Mouse (Mus musculus): ENCODE measurements around the gene Tdrkh. TPM values are rescaled to one million over a fixed set of nuclear protein-coding genes. Genes with fewer than 3 reads are reported as not detected.

Gene Tdrkh
- polyA plus RNA-seq, 1 experiment, result 24.2 TPM

DNA sequence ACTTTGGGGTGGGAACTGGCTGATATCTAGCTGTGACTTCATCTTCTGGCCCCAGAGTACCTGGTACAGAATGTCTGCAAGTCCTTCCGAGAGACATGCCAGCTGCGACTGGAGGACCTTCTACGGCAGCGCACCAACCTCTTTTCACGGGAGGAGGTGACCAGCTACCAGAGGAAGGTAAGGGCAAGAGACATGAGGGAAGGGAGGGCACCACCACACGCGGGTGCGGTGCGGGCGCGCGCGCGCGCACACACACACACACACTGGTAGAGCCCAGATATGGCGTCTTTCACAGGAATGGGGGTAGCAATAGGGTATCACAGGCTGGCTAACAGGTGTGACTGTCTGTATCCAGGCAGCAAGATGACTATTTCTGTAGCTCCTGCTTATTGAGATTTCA lies 23.7 kb upstream of the Tdrkh start:
- DNase-seq (ENCODE audit: low read depth), result no peak
- no peak for TF ChIP-seq CTCF (IDR thresholded peaks at IDR 0.05; ENCODE audit: borderline replicate concordance, extremely low read depth, insufficient read depth, insufficient read length)
- TF ChIP-seq POLR2A (IDR thresholded peaks at IDR 0.05; ENCODE audit: borderline replicate concordance, extremely low read depth, insufficient read depth, insufficient read length, poor library complexity, severe bottlenecking), result no peak

DNA sequence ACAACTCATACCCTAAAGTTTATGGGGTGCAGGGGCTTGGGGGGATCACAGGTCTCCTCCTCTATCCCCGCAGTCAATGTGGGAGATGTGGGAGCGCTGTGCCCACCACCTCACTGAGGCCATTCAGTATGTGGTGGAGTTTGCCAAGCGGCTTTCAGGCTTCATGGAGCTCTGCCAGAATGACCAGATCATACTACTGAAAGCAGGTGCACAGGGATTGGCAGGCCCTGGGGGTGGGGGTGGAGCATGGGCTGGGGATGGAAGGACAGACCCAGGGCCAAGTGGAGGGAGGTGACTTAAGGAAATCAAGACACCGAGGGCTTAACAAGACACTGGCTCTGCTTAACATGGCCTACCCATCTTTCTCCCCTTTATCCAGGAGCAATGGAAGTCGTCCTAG lies 22.1 kb upstream of the Tdrkh start:
- TF ChIP-seq POLR2A (IDR thresholded peaks at IDR 0.05; ENCODE audit: borderline replicate concordance, extremely low read depth, insufficient read depth, insufficient read length, poor library complexity, severe bottlenecking), result no peak
- TF ChIP-seq CTCF (IDR thresholded peaks at IDR 0.05; ENCODE audit: borderline replicate concordance, extremely low read depth, insufficient read depth, insufficient read length), result no peak

DNA sequence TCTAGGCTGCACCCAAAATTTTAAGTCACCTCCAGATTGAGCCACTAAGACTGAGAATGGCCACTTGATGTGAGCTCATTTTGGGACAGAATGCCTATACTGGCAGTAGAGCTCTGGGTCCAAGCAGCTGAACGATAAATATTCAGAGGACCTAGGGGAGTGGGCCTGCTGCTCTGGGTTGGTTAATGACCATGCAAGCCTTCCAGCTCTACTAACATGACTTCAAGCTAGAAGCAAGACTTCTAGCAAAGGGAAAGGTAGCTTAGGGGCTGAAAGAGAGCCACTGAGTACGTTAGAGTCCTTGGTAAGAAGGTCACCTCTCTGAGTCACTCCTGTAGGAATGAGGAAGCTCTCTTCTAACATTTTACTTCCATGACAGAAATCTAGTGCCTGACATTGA lies 20.9 kb upstream of the Tdrkh start:
- DNase-seq (ENCODE audit: low read depth), result no peak
- TF ChIP-seq POLR2A (IDR thresholded peaks at IDR 0.05; ENCODE audit: borderline replicate concordance, extremely low read depth, insufficient read depth, insufficient read length, poor library complexity, severe bottlenecking) (no peak), CTCF (IDR thresholded peaks at IDR 0.05; ENCODE audit: borderline replicate concordance, extremely low read depth, insufficient read depth, insufficient read length) (no peak)

More for the DNA sequence above, 22.1 kb upstream of the Tdrkh start:
- no peak for DNase-seq (ENCODE audit: low read depth)

GRCm38 (mm10) chr3:94393049-94393448 lies 20.0 kb upstream of the Tdrkh start:
- TF ChIP-seq CTCF (IDR thresholded peaks at IDR 0.05; ENCODE audit: borderline replicate concordance, extremely low read depth, insufficient read depth, insufficient read length), result no peak
- TF ChIP-seq POLR2A (IDR thresholded peaks at IDR 0.05; ENCODE audit: borderline replicate concordance, extremely low read depth, insufficient read depth, insufficient read length, poor library complexity, severe bottlenecking), result no peak
- DNase-seq (ENCODE audit: low read depth), result no peak

- TF ChIP-seq POLR2A (IDR thresholded peaks at IDR 0.05; ENCODE audit: borderline replicate concordance, extremely low read depth, insufficient read depth, insufficient read length, poor library complexity, severe bottlenecking) (no peak), CTCF (IDR thresholded peaks at IDR 0.05; ENCODE audit: borderline replicate concordance, extremely low read depth, insufficient read depth, insufficient read length) (no peak)
- DNase-seq (ENCODE audit: low read depth), result no peak
Observed at GRCm38 (mm10) chr3:94396336-94396735, 16.7 kb upstream of the Tdrkh start.

GRCm38 (mm10) chr3:94396851-94397250 lies 16.2 kb upstream of the Tdrkh start:
- no peak for DNase-seq (ENCODE audit: low read depth)
- TF ChIP-seq CTCF (IDR thresholded peaks at IDR 0.05; ENCODE audit: borderline replicate concordance, extremely low read depth, insufficient read depth, insufficient read length) (no peak), POLR2A (IDR thresholded peaks at IDR 0.05; ENCODE audit: borderline replicate concordance, extremely low read depth, insufficient read depth, insufficient read length, poor library complexity, severe bottlenecking) (no peak)

- TF ChIP-seq POLR2A (IDR thresholded peaks at IDR 0.05; ENCODE audit: borderline replicate concordance, extremely low read depth, insufficient read depth, insufficient read length, poor library complexity, severe bottlenecking) (no peak), CTCF (IDR thresholded peaks at IDR 0.05; ENCODE audit: borderline replicate concordance, extremely low read depth, insufficient read depth, insufficient read length) (no peak)
Observed at GRCm38 (mm10) chr3:94398217-94398616, 14.9 kb upstream of the Tdrkh start, which contains the start of gene Lingo4. TSS of gene Lingo4 (plus strand) at chr3:94398517.

DNA sequence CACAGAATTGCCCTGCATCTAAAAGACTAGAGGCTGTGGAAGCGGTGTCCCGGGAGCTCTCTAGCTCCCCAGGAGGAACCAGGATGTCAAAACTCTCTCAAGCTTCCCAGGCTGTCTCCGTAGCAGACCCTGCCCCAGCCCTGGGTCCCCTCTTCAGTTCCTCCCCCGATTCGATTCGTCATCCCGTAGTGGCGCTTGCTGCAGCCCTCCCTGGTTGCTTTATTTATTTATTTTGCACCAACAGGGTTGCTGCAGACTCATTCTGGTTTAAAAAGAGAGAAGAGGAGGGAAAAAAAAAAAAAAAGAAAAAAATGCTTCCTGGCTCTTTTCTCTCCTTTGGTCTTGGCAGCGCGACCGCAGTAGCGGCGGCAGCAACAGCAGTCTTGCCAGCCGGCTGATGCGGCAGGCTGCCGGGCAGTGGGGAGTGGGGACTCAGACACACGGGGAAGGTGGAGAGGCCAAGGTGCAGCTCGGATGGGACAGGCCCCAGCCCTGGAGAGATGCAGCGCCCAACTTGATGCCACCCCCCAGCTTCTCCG lies 14.1 kb upstream of the Tdrkh start:
- DNase-seq (ENCODE audit: low read depth), result peak; percentile 82
- TF ChIP-seq POLR2A (IDR thresholded peaks at IDR 0.05; ENCODE audit: borderline replicate concordance, extremely low read depth, insufficient read depth, insufficient read length, poor library complexity, severe bottlenecking) (no peak), CTCF (IDR thresholded peaks at IDR 0.05; ENCODE audit: borderline replicate concordance, extremely low read depth, insufficient read depth, insufficient read length) (peak; percentile 18; the same call in 1 of the 2 replicates)

More at GRCm38 (mm10) chr3:94398217-94398616, 14.9 kb upstream of the Tdrkh start, which contains the start of gene Lingo4:
- no peak for DNase-seq (ENCODE audit: low read depth)

DNA sequence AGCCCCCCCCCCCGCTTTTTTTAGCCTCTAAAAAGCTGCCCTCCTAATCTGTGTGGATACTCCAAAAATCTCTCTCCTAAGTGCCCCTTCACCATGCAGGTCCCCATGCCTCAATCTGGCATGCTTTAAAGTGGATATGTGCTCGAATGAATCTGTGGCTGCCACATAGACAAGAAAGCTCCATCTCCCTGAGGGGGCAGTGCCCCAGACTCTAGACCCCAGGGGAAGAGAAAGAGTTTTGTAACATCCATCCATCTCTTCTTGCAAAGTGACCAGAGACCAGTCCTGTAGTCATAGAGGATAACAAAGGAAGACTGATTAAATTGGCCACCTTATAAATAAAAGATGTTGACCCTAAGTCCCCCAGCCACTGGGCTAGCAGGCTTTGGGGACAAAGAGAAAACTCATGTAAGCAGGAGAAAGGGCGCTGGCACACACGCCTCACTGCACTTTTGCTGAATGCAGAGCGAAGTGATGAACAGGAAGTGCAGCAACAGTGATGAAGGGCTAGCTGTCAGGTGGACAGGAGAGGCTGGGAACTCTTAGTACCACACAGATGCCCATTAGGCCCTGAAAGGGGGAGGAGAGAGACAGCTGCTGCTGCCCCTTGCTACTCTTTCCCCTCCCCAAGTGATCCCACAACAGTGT lies 13.3 kb upstream of the Tdrkh start:
- no peak for TF ChIP-seq POLR2A (IDR thresholded peaks at IDR 0.05; ENCODE audit: borderline replicate concordance, extremely low read depth, insufficient read depth, insufficient read length, poor library complexity, severe bottlenecking)
- no peak for TF ChIP-seq CTCF (IDR thresholded peaks at IDR 0.05; ENCODE audit: borderline replicate concordance, extremely low read depth, insufficient read depth, insufficient read length)
- DNase-seq (ENCODE audit: low read depth), result peak; percentile 55

DNA sequence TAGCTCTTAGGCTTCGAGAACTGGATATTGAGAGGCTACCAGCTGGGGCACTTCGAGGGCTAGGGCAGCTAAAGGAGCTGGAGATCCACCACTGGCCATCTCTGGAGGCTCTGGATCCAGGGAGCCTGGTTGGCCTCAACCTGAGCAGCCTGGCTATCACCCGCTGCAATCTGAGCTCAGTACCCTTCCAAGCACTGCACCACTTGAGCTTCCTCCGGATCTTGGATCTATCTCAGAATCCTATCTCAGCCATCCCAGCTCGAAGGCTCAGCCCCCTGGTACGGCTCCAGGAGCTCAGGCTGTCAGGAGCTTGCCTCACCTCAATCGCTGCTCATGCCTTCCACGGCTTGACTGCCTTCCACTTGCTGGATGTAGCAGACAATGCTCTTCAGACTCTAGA lies 10.6 kb upstream of the Tdrkh start:
- TF ChIP-seq CTCF (IDR thresholded peaks at IDR 0.05; ENCODE audit: borderline replicate concordance, extremely low read depth, insufficient read depth, insufficient read length), result no peak
- no peak for TF ChIP-seq POLR2A (IDR thresholded peaks at IDR 0.05; ENCODE audit: borderline replicate concordance, extremely low read depth, insufficient read depth, insufficient read length, poor library complexity, severe bottlenecking)
- DNase-seq (ENCODE audit: low read depth), result no peak

DNA sequence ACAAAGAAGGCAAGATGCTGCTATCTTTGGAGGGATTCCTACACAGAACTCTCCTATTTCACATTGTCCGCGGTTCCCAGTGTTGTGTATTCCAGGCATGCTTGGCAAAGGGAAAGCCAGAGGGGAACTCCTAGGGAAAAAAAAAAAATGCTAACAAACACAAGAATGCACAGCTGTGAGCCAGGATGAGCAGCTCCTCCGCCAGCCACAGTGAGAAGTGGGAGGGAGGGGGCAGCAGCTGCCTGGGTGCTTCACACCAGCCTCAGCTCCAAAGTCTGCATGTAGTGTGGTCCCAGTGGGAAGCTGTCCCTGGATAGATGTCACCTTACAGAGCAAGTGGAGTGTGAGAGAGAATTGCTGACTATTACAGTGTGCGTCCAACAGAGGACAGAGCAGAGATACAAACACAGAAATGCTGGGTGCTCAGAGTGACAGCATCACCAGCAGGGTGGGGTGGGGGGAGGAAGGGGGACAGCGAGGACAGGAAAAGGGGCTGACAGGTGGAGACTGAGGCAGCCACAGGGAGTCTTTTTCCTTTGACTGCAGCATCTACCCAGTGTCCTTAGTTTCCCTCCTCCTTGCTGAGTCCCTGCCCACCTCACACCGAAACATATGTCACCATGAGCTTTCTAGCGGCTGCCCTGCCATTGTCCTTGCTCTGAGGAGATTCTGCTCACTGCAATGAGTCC lies 8.6 kb upstream of the Tdrkh start:
- TF ChIP-seq CTCF (IDR thresholded peaks at IDR 0.05; ENCODE audit: borderline replicate concordance, extremely low read depth, insufficient read depth, insufficient read length), result no peak
- peak; percentile 64 for DNase-seq (ENCODE audit: low read depth)

- DNase-seq (ENCODE audit: low read depth), result no peak
- TF ChIP-seq POLR2A (IDR thresholded peaks at IDR 0.05; ENCODE audit: borderline replicate concordance, extremely low read depth, insufficient read depth, insufficient read length, poor library complexity, severe bottlenecking) (no peak), CTCF (IDR thresholded peaks at IDR 0.05; ENCODE audit: borderline replicate concordance, extremely low read depth, insufficient read depth, insufficient read length) (no peak)
Observed at GRCm38 (mm10) chr3:94405561-94405960, 7.5 kb upstream of the Tdrkh start.
